Mouse (Mus musculus): ENCODE data around the gene Fblim1. TPM values are rescaled to one million over a fixed set of nuclear protein-coding genes. Genes with fewer than 3 reads are reported as not detected.

Gene Fblim1
- 2.4 and 3.9 TPM in 2 replicates for polyA plus RNA-seq (2015; fragmentation: Nextera tagmentation; extraction: Ambion mirVana)

GRCm38 (mm10) chr4:141605861-141606260, at the start of gene Fblim1:
Fblim1 (minus strand) TSS chr4:141606096.
- DNase-seq (ENCODE audit: low spot score): no peak

GRCm38 (mm10) chr4:141654509-141654908, 48.6 kb upstream of the Fblim1 start:
- no peak for DNase-seq (ENCODE audit: low spot score)

- no peak for DNase-seq (ENCODE audit: low spot score)
Measured at GRCm38 (mm10) chr4:141653813-141654212, 47.9 kb upstream of the Fblim1 start.

- no peak for DNase-seq (ENCODE audit: low spot score)
Measured at GRCm38 (mm10) chr4:141653044-141653443, 47.1 kb upstream of the Fblim1 start.

- no peak for DNase-seq (ENCODE audit: low spot score)
Measured at GRCm38 (mm10) chr4:141651944-141652343, 46.0 kb upstream of the Fblim1 start.

- DNase-seq (ENCODE audit: low spot score): no peak
Measured at GRCm38 (mm10) chr4:141651286-141651685, 45.4 kb upstream of the Fblim1 start.

- no peak for DNase-seq (ENCODE audit: low spot score)
Measured at GRCm38 (mm10) chr4:141649244-141649643, 43.3 kb upstream of the Fblim1 start.

- no peak for DNase-seq (ENCODE audit: low spot score)
Measured at GRCm38 (mm10) chr4:141648262-141648661, 42.4 kb upstream of the Fblim1 start.

GRCm38 (mm10) chr4:141647187-141647586, 41.3 kb upstream of the Fblim1 start:
- DNase-seq (ENCODE audit: low spot score): no peak

GRCm38 (mm10) chr4:141645988-141646387, 40.1 kb upstream of the Fblim1 start:
- DNase-seq (ENCODE audit: low spot score): no peak

GRCm38 (mm10) chr4:141643118-141643855, 37.4 kb upstream of the Fblim1 start:
- DNase-seq (ENCODE audit: low spot score): no peak

GRCm38 (mm10) chr4:141641961-141642811, 36.3 kb upstream of the Fblim1 start:
- no peak for DNase-seq (ENCODE audit: low spot score)

- DNase-seq (ENCODE audit: low spot score): no peak
Measured at GRCm38 (mm10) chr4:141641353-141641771, 35.5 kb upstream of the Fblim1 start.

- DNase-seq (ENCODE audit: low spot score): no peak
Measured at GRCm38 (mm10) chr4:141639474-141639873, 33.6 kb upstream of the Fblim1 start.

GRCm38 (mm10) chr4:141636693-141637092, 30.8 kb upstream of the Fblim1 start:
- no peak for DNase-seq (ENCODE audit: low spot score)

GRCm38 (mm10) chr4:141635991-141636390, 30.1 kb upstream of the Fblim1 start:
- DNase-seq (ENCODE audit: low spot score): no peak

GRCm38 (mm10) chr4:141632111-141632873, 26.4 kb upstream of the Fblim1 start:
- DNase-seq (ENCODE audit: low spot score): no peak

- no peak for DNase-seq (ENCODE audit: low spot score)
Measured at GRCm38 (mm10) chr4:141631250-141631649, 25.4 kb upstream of the Fblim1 start.

- DNase-seq (ENCODE audit: low spot score): no peak
Measured at GRCm38 (mm10) chr4:141630021-141630420, 24.1 kb upstream of the Fblim1 start.

- DNase-seq (ENCODE audit: low spot score): no peak
Measured at GRCm38 (mm10) chr4:141628661-141629060, 22.8 kb upstream of the Fblim1 start.

- no peak for DNase-seq (ENCODE audit: low spot score)
Measured at GRCm38 (mm10) chr4:141627502-141627901, 21.6 kb upstream of the Fblim1 start.
